Mouse (Mus musculus): Measurements from ENCODE around the gene Nectin2. TPM values are rescaled to one million over a fixed set of nuclear protein-coding genes. Genes with fewer than 3 reads are reported as not detected.
"Not testable (repeated sequence)": the region's sequence is repeated elsewhere in the genome, so short reads cannot be mapped to it uniquely, and the experiment has no call there.

Gene Nectin2
- polyA plus RNA-seq, 2 experiments from 2014 or later = 0.56 TPM; not detected in 1

GRCm38 (mm10) chr7:19702859-19703555 is 47.3 kb downstream of the Nectin2 start:
- ATAC-seq = no peak

DNA sequence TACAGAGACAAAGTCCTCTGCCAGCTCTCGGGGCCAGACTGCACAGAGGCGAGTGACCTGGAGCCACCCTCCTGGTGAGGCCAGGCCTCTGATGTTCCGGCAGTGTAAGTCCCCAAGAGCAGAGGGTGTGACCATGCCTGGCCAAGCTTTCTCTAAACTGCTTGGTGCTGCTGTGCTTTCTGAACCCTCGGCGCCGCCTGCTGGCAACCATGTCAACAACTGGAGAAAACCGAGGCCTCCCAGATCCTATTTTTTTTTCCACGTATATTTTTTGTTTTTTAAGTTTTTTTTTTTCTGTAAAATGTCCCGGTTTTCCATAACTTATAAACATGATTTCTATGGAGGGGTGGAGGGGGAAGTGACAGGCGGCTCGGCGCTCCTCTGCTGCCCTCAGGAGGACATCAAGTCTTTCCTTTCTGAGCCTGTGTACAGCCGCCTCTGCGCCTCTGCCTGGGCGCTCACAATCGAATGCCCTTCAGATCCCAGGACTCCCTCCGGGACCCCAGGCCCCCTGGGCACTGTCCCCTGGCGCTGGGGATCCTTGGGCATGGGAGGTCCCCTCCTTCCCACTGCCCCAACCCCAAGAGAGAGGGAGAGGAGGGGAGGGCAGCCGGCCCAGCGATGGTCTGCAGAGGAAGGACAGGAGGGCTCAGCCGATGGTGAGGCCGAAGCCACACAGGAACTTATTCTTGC is 49.1 kb downstream of the Nectin2 start:
- ATAC-seq = no peak

- ATAC-seq = no peak
Observed at GRCm38 (mm10) chr7:19700299-19701068, 49.8 kb downstream of the Nectin2 start.

- no peak for ATAC-seq
Observed at GRCm38 (mm10) chr7:19699827-19700148, 50.5 kb downstream of the Nectin2 start.

- ATAC-seq = no peak
Observed at GRCm38 (mm10) chr7:19698907-19699826, 51.1 kb downstream of the Nectin2 start, which contains the start of gene Apoe. TSS of gene Apoe (minus strand) at chr7:19699188.

- ATAC-seq = no peak
Observed at GRCm38 (mm10) chr7:19697949-19698906, 52.1 kb downstream of the Nectin2 start.

DNA sequence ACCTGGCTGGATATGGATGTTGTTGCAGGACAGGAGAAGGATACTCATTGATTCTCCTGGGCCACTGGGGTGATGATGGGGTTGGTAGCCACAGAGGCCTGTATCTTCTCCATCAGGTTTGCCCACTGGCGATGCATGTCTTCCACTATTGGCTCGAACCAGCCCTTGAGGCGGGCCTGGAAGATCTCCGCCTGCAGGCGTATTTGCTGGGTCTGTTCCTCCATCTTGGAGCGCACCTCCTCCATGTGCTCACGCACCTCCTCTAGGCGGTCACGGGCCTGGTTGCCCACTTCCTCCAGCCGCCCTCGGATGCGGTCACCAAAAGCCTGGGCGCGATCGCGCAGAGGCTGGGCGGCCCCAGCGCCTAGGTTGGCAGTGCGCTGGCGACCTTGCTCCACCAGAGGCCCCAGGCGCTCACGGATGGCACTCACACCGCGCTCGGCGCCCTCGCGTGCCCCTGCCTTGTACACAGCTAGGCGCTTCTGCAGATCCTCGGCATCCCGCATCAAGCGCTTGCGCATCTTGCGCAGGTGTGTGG is 53.9 kb downstream of the Nectin2 start:
- no peak for ATAC-seq

GRCm38 (mm10) chr7:19695881-19696280 is 54.4 kb downstream of the Nectin2 start:
- ATAC-seq = no peak

DNA sequence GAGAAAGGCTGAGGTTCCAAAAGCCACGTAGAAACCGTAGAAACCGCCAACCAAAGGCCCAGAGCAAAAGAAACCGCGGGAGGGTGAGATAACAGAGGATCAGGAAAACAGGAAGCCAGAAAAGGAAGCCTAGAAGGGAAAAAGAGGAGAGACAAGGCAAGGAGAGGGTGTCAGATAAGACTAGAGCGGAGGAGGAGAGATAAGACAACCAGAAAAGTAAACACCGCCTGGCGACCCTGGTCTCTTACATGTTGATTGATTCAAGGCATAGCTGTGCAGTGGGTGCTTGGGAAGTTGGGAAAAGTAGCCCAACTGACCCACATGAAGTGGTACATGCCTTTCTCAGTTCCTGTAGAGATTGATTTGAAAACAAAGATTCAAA is 55.1 kb downstream of the Nectin2 start:
- ATAC-seq = no peak

DNA sequence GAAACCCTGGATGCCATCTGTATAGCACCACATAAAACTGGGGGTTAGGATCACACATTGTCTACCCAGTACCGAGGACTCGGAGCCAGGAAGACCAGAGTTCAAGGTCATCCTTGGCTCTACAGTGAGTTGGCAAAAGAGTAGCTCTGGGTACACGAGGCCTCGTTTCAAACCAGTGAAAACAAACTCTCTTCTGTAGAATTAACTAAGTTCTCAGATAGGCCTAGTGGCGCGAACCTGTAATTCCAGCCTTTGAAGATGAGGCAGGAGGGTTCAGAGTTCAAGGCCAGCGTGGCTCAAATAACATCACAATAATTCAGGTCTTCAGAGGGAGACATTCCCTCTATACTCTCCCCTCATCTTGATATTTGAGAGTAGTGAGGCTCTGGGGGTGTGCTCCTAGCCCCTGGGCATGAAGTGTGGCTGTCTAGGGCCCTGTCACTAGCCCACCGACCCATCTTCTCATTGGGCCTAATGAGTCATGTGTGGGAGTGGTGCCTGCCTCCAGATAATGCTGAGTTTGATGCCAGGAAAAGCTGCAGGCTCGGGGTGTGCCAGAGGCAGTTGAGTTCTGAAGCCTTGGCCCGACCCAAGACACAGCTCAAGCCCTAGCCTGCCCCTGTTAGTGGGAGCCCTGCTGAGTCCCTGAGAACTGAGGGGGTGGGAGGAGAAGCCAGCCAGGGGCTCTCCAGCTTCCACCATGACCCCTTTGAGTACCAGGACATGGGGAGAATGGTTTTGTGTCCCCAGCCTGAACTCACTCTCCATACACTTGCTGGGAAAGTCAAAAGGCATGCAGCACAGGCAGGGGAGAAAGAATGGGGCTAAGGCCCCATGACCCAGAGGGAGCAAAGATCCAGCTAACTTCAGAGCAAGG is 55.7 kb downstream of the Nectin2 start:
- ATAC-seq = no peak

DNA sequence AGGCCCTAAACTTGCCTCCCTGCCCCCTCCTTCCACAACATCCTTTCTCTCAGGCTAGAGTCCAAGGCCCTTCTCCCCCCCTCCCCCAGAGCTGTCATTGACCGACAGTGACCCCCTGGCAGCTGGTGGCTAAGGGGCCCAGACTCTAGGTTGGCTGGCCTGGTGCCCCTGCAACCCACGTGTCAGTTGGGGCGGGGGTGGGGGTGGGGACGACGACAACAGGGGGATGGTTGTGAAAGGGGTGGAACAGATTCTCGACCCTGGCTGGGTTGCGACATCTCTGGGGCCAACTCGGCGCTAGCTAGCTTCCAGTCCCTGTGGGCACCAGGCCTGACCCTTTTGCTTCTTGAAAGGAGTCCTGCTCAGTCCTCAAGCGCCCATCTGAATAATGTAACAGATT is 56.9 kb downstream of the Nectin2 start:
- no peak for ATAC-seq

GRCm38 (mm10) chr7:19691873-19692865 is 58.1 kb downstream of the Nectin2 start, which contains the start of gene Apoc1:
TSS of gene Apoc1 (minus strand) at chr7:19692660.
- ATAC-seq = no peak

GRCm38 (mm10) chr7:19691434-19691833 is 58.8 kb downstream of the Nectin2 start:
- no peak for ATAC-seq

DNA sequence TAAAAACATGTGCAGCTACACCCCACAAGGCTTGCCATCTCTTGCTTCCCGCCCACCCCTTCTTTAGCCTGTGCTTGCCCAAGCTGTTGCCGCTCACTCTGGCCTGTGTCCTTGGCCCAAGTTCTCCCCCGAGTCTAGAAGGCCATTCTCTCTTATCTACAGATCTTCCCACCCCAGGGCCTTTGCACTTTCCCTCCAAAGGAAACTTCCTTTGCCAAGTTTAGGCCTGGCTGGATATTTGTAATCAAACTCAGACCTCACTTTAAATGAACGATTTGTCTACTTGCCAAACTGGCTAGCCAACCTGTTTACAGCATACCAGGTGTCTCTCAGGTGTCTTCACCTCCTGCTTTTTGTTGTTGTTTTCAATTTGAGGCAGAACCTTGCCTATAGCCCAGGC is 59.4 kb downstream of the Nectin2 start:
- ATAC-seq = no peak

GRCm38 (mm10) chr7:19688611-19689010 is 61.7 kb downstream of the Nectin2 start:
- no peak for ATAC-seq

DNA sequence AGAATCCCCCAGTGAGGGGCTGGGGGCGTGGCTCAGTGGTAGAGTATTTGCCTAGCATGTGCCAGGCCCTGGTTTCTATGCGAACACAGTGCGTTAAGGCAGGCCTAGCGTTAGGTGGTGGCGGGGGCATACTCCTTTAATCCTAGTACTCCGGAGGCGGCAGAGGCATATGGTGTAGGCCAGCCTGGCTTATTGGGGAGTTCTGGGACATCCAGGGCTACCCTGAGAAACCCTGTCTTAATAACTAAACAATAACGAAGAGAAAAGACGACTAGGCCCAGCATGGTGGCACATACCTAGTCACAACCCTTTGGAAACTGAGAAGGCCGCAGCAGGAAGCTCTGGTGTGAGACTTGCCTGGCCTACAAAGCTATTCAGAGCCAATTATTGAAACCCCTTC is 62.2 kb downstream of the Nectin2 start:
- ATAC-seq = no peak

- ATAC-seq = not testable (repeated sequence)
Observed at GRCm38 (mm10) chr7:19686927-19687583, 63.2 kb downstream of the Nectin2 start.

- no peak for ATAC-seq
Observed at GRCm38 (mm10) chr7:19686521-19686920, 63.8 kb downstream of the Nectin2 start.

All from activated CD4-positive, CD25-positive, alpha-beta regulatory T cell, adult 4 months (primary cell).